Mouse (Mus musculus): Measurements from ENCODE around the gene Fam160a1.

- TF ChIP-seq CTCF (IDR thresholded peaks at IDR 0.05; ENCODE audit: low read depth, low read length) (no peak), POLR2A (IDR thresholded peaks at IDR 0.05; ENCODE audit: insufficient read depth, low read length) (no peak), EP300 (IDR thresholded peaks at IDR 0.05; ENCODE audit: insufficient read depth, low read depth, low read length) (no peak)
These were observed 103.0 kb downstream of the Fam160a1 start for GRCm38 (mm10) chr3:85713936-85714709.
